Comparison of ENCODE assay signal across 7 mouse cellular contexts in genomic region chr9:35038922-35039586, GRCm38 (mm10).
DNase-seq lines count a peak whose midpoint lies in the region; ATAC-seq and TF ChIP-seq lines count a peak whose summit lies in the region.

No protein-coding gene starts in this region.

- no peak overlapping the region for H3K4me3 ChIP-seq in testis, adult 2 months (ENCODE audit: control insufficient read depth, low read depth, low read length)
- H3K4me3 ChIP-seq in heart, embryonic 10.5 days = no peak overlapping the region
- no peak overlapping the region for H3K4me3 ChIP-seq in small intestine, adult 2 months (ENCODE audit: low read depth, low read length)

- no peaks in the 10 kb centered on the region for H3K36me3 ChIP-seq in testis, adult 2 months (ENCODE audit: control insufficient read depth, insufficient read depth, low read length)
- H3K36me3 ChIP-seq in heart, embryonic 10.5 days = no peaks in the 10 kb centered on the region
- no peaks in the 10 kb centered on the region for H3K36me3 ChIP-seq in small intestine, adult 2 months (ENCODE audit: control insufficient read depth, insufficient read depth, low read length)

- TF ChIP-seq POLR2A in testis, adult 2 months (IDR thresholded peaks at IDR 0.05; ENCODE audit: control insufficient read depth, low read depth, low read length) = peak; percentile 33; the same call in 1 of the 2 replicates
- TF ChIP-seq POLR2A in small intestine, adult 2 months (IDR thresholded peaks at IDR 0.05; ENCODE audit: low read depth, low read length) = no peak

- TF ChIP-seq CTCF in testis, adult 2 months (IDR thresholded peaks at IDR 0.05; ENCODE audit: control insufficient read depth, insufficient read depth, insufficient replicate concordance, low read depth, low read length) = no peak
- TF ChIP-seq CTCF in small intestine, adult 2 months (IDR thresholded peaks at IDR 0.05; ENCODE audit: extremely low read depth, insufficient read length, insufficient replicate concordance, low read depth, low read length) = no peak

- no peak for ATAC-seq in erythroid progenitor cell, adult 5-6 weeks (replicated peaks; ENCODE audit: low FRiP score, poor library complexity, severe bottlenecking)

- DNase-seq in testis, postnatal 10 days (ENCODE audit: low spot score) = no peak
- no peak for DNase-seq in heart, embryonic 10.5 days (ENCODE audit: low spot score)
- peak; percentile 75 for DNase-seq in kidney, postnatal 14 days
- no peak for DNase-seq in thymus, postnatal 14 days

- H3K27ac ChIP-seq in testis, adult 2 months (ENCODE audit: control insufficient read depth, insufficient read depth, low read depth, low read length) = peak overlapping the region; percentile 63
- H3K27ac ChIP-seq in heart, embryonic 10.5 days = peak overlapping the region; percentile 30
- peak overlapping the region; percentile 23; the same call in 1 of the 2 replicates for H3K27ac ChIP-seq in small intestine, adult 2 months (ENCODE audit: insufficient read depth, low read depth, low read length)

- 44% methylated on average over 7 of the region's 7 CpGs for WGBS in heart, embryonic 10.5 days
- WGBS in small intestine, adult 2 months = 32% methylated on average over 7 of the region's 7 CpGs

- no peaks in the 10 kb centered on the region for H3K9me3 ChIP-seq in heart, embryonic 10.5 days

- H3K27me3 ChIP-seq in testis, adult 2 months (ENCODE audit: control insufficient read depth, insufficient read depth, low read length) = no peaks in the 10 kb centered on the region
- H3K27me3 ChIP-seq in heart, embryonic 10.5 days (ENCODE audit: insufficient read depth, poor library complexity, severe bottlenecking) = peaks cover 13% of the 10 kb centered on the region; the same call in 1 of the 2 replicates
- H3K27me3 ChIP-seq in small intestine, adult 2 months (ENCODE audit: control insufficient read depth, insufficient read depth, low read length) = no peaks in the 10 kb centered on the region

- H3K4me1 ChIP-seq in testis, adult 2 months (ENCODE audit: control insufficient read depth, insufficient read depth, low read length) = peaks cover 9% of the 10 kb centered on the region
- H3K4me1 ChIP-seq in heart, embryonic 10.5 days = peaks cover 36% of the 10 kb centered on the region
- H3K4me1 ChIP-seq in small intestine, adult 2 months (ENCODE audit: control insufficient read depth, insufficient read depth, insufficient read length, low read length) = no peaks in the 10 kb centered on the region
